Mouse (Mus musculus) olfactory bulb, adult 2 months (tissue): ENCODE measurements around the gene Cryab. TPM values are rescaled to one million over a fixed set of nuclear protein-coding genes. Genes with fewer than 3 reads are reported as not detected.

ENCODE experiments used
- H3K27ac ChIP-seq: fragments of 200-500 bp; 2 replicates; pipeline ENCODE4 v1.5.1; 2012; ENCODE audit warnings: low read depth, low read length; ENCODE audit not compliant: insufficient read depth
- H3K4me1 ChIP-seq: fragments of 200-500 bp; 2 replicates; pipeline ENCODE4 v1.6.1; 2012; ENCODE audit warnings: low read length; ENCODE audit not compliant: control insufficient read depth, insufficient read depth
- H3K4me3 ChIP-seq: fragments of 200-500 bp; 2 replicates; pipeline ENCODE4 v1.5.1; 2012; ENCODE audit warnings: mild to moderate bottlenecking, low read depth, low read length, moderate library complexity; ENCODE audit not compliant: insufficient read depth
- CTCF ChIP-seq: fragments of 200-500 bp; IDR thresholded peaks from 2 replicates; pipeline ENCODE4 v1.5.1; 2012; ENCODE audit warnings: low read depth, mild to moderate bottlenecking, low read length, moderate library complexity; ENCODE audit not compliant: insufficient read depth
- POLR2A ChIP-seq: fragments of 200-500 bp; IDR thresholded peaks from 2 replicates; pipeline ENCODE4 v1.6.1; 2012; ENCODE audit warnings: mild to moderate bottlenecking, low read depth, low read length, moderate library complexity; ENCODE audit not compliant: insufficient read depth
- WGBS: fragments of 180-500 bp; shearing (Covaris S2); methylation state at CpG from one replicate; pipeline ENCODE4 v1.1.7; 2018; 5-methylcytosine and 5-hydroxymethylcytosine counted together
- polyA plus RNA-seq: library from polyadenylated mRNA; stranded (reverse); fragments of >200 nt; gene quantifications from 2 replicates; pipeline ENCODE4 v1.2.4, GENCODE M21; 2012; ENCODE audit warnings: low replicate concordance; ENCODE audit not compliant: missing spikeins, insufficient read depth, insufficient read length

The Cryab gene
- polyA plus RNA-seq, 1 experiment = not detected

- TF ChIP-seq CTCF (no peak), POLR2A (no peak)
- WGBS = 9% methylated on average over 36 of the region's 36 CpGs
- Histone ChIP-seq H3K4me1 (peaks cover 4% of the 10 kb centered on the region; the same call in 1 of the 2 replicates), H3K27ac (no peak within 1 kb of the TSS), H3K4me3 (peak within 1 kb of the TSS; percentile 49)
Observed at GRCm38 (mm10) chr9:50738914-50739870, 11.9 kb upstream of the Cryab start, which contains the start of gene Dixdc1. TSS of gene Dixdc1 (minus strand) at chr9:50739517.

DNA sequence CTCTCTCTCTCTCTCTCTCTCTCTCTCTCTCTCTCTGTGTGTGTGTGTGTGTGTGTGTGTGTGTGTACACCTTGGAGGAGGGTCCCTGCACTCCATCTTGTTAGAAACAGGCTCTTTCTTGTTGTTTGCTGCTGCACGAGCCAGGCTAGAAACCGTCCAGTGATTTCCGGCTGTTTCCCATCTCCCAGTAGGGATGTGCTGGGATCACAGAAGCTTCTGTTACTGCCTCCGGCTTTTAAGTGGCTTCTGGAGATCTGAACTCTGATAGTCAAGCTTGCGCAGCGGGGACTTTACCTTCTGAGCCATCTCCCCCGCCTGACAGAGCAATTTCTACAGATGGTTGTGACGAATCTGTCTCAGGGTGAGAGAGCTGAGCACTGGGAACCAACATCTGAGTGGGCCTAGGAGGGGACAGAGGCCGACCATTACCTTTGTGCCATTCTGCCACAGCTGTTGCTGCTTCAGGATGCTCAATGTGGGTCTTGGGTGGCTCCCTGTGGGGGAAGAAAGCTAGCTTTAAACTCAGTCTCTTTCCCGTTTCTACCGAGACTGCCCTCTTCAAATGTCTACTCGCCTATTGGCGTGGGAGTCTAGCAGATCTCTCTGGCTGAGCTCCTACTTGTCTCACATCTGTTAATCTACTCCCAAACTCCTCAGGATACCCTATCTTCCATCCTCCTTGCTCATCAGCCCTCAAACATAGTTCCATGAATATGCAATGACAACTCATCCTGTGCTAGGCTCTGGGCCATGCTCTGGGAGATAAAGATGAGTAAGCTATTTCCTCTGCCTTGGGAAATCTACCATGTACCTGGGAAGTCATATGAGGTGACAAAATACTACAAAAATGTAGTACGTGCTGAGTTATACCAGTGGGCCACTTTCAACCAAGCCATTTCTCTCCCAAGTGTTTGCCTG, 10.0 kb upstream of the Cryab start:
- H3K4me1 ChIP-seq = peaks cover 5% of the 10 kb centered on the region
- TF ChIP-seq POLR2A = no peak
- no peak for TF ChIP-seq CTCF
- 88% methylated on average over 14 of the region's 14 CpGs for WGBS
- H3K27ac ChIP-seq = no peak overlapping the region
- H3K4me3 ChIP-seq = no peak overlapping the region

GRCm38 (mm10) chr9:50742261-50742660, 8.9 kb upstream of the Cryab start:
- WGBS = 79% methylated on average over 3 of the region's 3 CpGs

GRCm38 (mm10) chr9:50742744-50743143, 8.4 kb upstream of the Cryab start:
- Histone ChIP-seq H3K4me3 (no peak overlapping the region), H3K4me1 (peaks cover 9% of the 10 kb centered on the region), H3K27ac (no peak overlapping the region)
- TF ChIP-seq CTCF (no peak), POLR2A (no peak)
- WGBS = 79% methylated on average over 2 of the region's 2 CpGs

More at GRCm38 (mm10) chr9:50742261-50742660, 8.9 kb upstream of the Cryab start:
- no peak overlapping the region for H3K27ac ChIP-seq
- no peak for TF ChIP-seq CTCF
- no peak for TF ChIP-seq POLR2A
- peaks cover 9% of the 10 kb centered on the region for H3K4me1 ChIP-seq
- no peak overlapping the region for H3K4me3 ChIP-seq

GRCm38 (mm10) chr9:50745806-50746205, 5.3 kb upstream of the Cryab start:
- Histone ChIP-seq H3K4me1 (peaks cover 5% of the 10 kb centered on the region; the same call in 1 of the 2 replicates), H3K4me3 (peak overlapping the region; percentile 33), H3K27ac (no peak overlapping the region)
- TF ChIP-seq CTCF = no peak
- TF ChIP-seq POLR2A = no peak
- 36% methylated on average over 7 of the region's 7 CpGs for WGBS

GRCm38 (mm10) chr9:50746214-50746677, 4.9 kb upstream of the Cryab start, which contains the start of gene 2310030G06Rik:
TSS of gene 2310030G06Rik (minus strand) at chr9:50746536.
- Histone ChIP-seq H3K4me1 (peaks cover 5% of the 10 kb centered on the region; the same call in 1 of the 2 replicates), H3K27ac (no peak within 1 kb of the TSS), H3K4me3 (peak within 1 kb of the TSS; percentile 33)
- TF ChIP-seq POLR2A = no peak
- no peak for TF ChIP-seq CTCF
- WGBS = 13% methylated on average over 19 of the region's 19 CpGs

DNA sequence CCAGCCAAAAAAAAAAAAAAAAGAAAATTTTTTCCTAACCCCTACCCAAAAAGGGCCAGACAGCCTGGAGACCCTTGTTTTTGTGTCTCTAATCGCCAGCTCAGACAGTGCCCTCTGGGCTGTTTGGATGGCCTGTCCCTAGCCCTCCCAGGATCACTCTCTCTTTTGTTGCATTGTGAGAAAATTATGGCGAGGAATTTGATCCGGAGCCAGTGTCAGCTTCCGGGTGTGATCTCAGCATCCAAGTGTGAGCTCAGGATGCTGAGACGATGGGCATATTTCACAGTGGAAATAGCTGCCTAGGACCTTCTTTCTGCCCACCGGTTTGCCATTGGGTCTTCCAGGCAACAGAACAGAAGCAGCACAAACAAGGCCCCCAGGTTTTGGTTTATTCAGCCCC, 419 bp upstream of the Cryab start:
- 57% methylated on average over 6 of the region's 6 CpGs for WGBS
- H3K4me3 ChIP-seq = no peak overlapping the region
- TF ChIP-seq CTCF (no peak), POLR2A (no peak)
- peaks cover 13% of the 10 kb centered on the region for H3K4me1 ChIP-seq
- no peak overlapping the region for H3K27ac ChIP-seq

DNA sequence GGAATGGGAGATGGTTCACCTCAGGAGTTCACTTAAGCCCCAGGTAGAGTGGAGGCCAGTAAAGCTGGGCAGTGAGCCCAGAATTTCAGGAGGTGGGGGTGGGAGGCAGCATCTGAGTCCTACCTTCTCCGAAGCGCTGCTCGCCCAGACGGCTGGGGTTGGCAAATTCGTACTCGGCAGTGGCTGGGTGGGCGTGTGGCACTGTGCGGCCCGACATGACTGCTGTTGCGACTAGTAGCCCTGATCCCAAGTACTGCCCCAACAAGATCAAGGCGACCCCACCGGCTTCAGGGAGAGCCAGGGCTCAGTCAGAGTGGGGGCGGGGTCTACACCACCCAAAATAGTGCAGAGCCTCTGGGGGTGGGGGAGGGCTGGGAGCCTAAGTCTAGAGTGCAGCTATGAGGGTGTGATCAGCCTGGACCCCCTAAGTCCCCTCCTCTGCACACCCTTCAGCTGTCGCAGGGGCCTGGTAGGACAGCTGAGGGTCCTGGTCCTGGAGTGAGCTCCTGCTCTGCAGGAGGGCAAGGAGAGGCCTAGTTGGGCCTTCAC, 1.0 kb downstream of the Cryab start, which contains the start of gene Hspb2:
Gene Hspb2, minus strand, starts transcription at position 301 of the 549 bp plus-strand sequence.
- peaks cover 8% of the 10 kb centered on the region for H3K4me1 ChIP-seq
- WGBS = 48% methylated on average over 14 of the region's 14 CpGs
- peak within 1 kb of the TSS; percentile 17; the same call in 1 of the 2 replicates for H3K4me3 ChIP-seq
- peak within 1 kb of the TSS; percentile 43 for H3K27ac ChIP-seq
- TF ChIP-seq CTCF (no peak), POLR2A (no peak)
